Mouse (Mus musculus) hindbrain, embryonic 13.5 days (tissue): ENCODE data around the gene Stx1a. TPM values are rescaled to one million over a fixed set of nuclear protein-coding genes. Genes with fewer than 3 reads are reported as not detected.
"Not testable (repeated sequence)": the region's sequence is repeated elsewhere in the genome, so short reads cannot be mapped to it uniquely, and the experiment has no call there.

Experiments
- ATAC-seq: fragments of 200-750 bp; cut with Nextera tagmentation; 2 replicates; pipeline ENCODE4 v1.8.0; 2017; ENCODE audit warnings: moderate TSS enrichment; ENCODE audit not compliant: low FRiP score
- H3K27ac ChIP-seq: fragments of 300-500 bp; sonication (generic); 2 replicates; pipeline ENCODE4 v1.5.1; 2015; ENCODE audit warnings: inconsistent platforms, mild to moderate bottlenecking, moderate library complexity
- H3K27me3 ChIP-seq: fragments of 300-500 bp; sonication (generic); 2 replicates; pipeline ENCODE4 v1.6.1; 2015; ENCODE audit warnings: mild to moderate bottlenecking, inconsistent platforms
- H3K36me3 ChIP-seq: fragments of 300-500 bp; sonication (generic); 2 replicates; pipeline ENCODE4 v1.6.1; 2015; ENCODE audit warnings: mild to moderate bottlenecking, inconsistent platforms
- H3K4me1 ChIP-seq: fragments of 300-500 bp; sonication (generic); replicated peaks from 2 replicates; pipeline ENCODE4 v1.6.1; 2015; ENCODE audit warnings: inconsistent platforms
- H3K4me2 ChIP-seq: fragments of 300-500 bp; sonication (generic); 2 replicates; pipeline ENCODE4 v1.6.1; 2015; ENCODE audit warnings: inconsistent platforms, mild to moderate bottlenecking, moderate library complexity
- H3K4me3 ChIP-seq: fragments of 300-500 bp; sonication (generic); 2 replicates; pipeline ENCODE4 v1.5.1; 2015; ENCODE audit warnings: mild to moderate bottlenecking, inconsistent platforms
- H3K9ac ChIP-seq: fragments of 300-500 bp; sonication (generic); 2 replicates; pipeline ENCODE4 v1.6.1; 2015; ENCODE audit warnings: mild to moderate bottlenecking, inconsistent platforms
- H3K9me3 ChIP-seq: fragments of 300-500 bp; sonication (generic); 2 replicates; pipeline ENCODE4 v1.6.1; 2016; ENCODE audit warnings: inconsistent platforms
- WGBS: fragments of 180-500 bp; shearing (Covaris S2); methylation state at CpG from one replicate; pipeline ENCODE4 v1.1.7; 2015; 5-methylcytosine and 5-hydroxymethylcytosine counted together
- polyA plus RNA-seq: library from polyadenylated mRNA; unstranded; fragments of >200 nt; fragmentation: Nextera tagmentation; extraction: Ambion mirVana; gene quantifications from 2 replicates; pipeline ENCODE4 v1.2.1, GENCODE M21; 2015

The Stx1a gene
- polyA plus RNA-seq, 1 experiment from 2014 or later = 78.9 TPM

DNA sequence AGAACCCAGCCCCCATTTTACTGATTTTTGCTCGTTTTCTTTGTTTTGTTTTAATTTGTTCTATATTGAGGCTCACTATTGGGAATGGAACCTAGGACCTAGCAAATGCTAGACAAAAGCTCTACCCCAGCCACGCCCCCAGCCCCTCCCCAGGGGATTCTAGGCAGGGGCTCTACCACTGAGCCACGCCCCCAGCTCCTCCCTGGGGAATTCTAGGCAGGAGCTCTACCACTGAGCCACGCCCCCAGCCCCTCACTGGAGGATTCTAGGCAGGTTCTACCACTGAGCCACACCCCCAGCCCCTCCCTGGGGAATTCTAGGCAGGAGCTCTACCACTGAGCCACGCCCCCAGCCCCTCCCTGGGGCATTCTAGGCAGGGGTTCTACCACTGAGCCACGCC lies 26.0 kb downstream of the Stx1a start:
- not testable (repeated sequence) for H3K4me1 ChIP-seq, ATAC-seq, H3K27ac ChIP-seq, H3K4me2 ChIP-seq, H3K4me3 ChIP-seq, H3K27me3 ChIP-seq, H3K9me3 ChIP-seq, H3K9ac ChIP-seq
- 91% methylated on average over 6 of the region's 6 CpGs for WGBS
- H3K36me3 ChIP-seq = peaks cover 71% of the 10 kb centered on the region

DNA sequence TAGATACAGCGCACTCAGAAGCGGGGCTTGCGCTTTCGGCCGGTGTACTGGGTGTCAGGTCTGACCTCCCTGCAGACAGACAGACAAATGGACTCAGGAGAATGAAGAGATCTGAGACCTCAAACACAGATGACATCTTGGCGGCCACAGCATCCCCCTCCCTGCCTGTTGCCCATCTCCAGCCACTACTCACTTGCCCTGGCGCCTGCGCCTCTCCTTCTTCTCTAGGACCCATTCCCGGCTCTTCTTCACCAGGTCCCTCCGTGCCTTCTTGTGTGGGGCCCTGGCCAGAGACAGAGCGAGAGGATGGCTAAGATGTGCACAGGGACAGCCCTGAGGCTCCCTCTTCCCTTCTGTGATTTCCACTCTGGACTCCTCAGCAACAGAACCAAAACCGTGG lies 30.1 kb downstream of the Stx1a start:
- H3K36me3 ChIP-seq = peaks cover 90% of the 10 kb centered on the region
- H3K27me3 ChIP-seq = no peaks in the 10 kb centered on the region
- H3K27ac ChIP-seq = no peak overlapping the region
- H3K4me2 ChIP-seq = no peak overlapping the region
- whole genome bisulfite sequencing = 93% methylated on average over 12 of the region's 12 CpGs
- no peaks in the 10 kb centered on the region for H3K9me3 ChIP-seq
- ATAC-seq = no peak
- H3K4me1 ChIP-seq = no peaks in the 10 kb centered on the region
- H3K9ac ChIP-seq = no peak overlapping the region
- no peak overlapping the region for H3K4me3 ChIP-seq

DNA sequence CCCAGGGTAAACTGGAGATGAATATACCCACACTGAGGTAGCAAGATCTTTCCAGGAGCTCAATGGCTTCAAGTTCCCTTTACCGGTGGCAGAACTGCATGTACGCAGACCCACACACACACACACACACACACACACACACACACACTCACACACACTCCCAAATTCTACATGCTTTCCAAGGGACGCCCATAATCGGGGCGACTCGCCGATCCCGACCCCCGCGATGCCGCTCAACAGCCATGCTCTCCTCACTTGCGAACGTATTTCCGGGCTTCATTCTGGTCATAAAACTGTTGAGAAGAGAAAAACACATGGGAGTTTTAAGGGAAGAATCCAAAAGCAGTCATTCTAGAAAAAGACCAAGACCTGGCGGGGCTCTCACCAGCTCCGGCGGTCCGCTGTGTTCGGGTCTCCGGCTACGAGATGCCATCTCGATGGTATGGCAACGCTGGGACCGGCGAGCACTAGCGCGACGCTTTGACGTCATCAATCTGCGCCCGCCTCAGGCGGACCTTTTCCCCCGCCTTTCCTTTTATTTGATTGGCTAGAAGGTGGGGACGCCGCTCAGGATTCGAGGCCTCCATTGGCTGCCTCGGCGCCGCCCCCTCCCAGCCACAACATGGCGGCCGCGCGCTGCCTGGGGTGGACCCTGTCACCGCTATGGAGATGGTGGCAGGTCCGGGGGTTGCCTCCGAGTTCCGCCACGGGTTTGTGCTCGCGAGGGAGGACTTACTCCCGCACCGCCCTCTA lies 40.5 kb downstream of the Stx1a start, which contains the start of gene Dnajc30:
TSS of gene Dnajc30 (plus strand) at position 574 of the 753 bp plus-strand sequence.
- peak within 1 kb of the TSS; percentile 97 for H3K4me3 ChIP-seq
- no peaks in the 10 kb centered on the region for H3K27me3 ChIP-seq
- peak within 1 kb of the TSS; percentile 90 for H3K9ac ChIP-seq
- H3K36me3 ChIP-seq = peaks cover 59% of the 10 kb centered on the region
- peak within 1 kb of the TSS; percentile 97 for H3K4me2 ChIP-seq
- under 1% methylated on average over 52 of the region's 52 CpGs for WGBS
- peak; percentile 97 for ATAC-seq
- H3K4me1 ChIP-seq = peaks cover 26% of the 10 kb centered on the region
- no peaks in the 10 kb centered on the region for H3K9me3 ChIP-seq
- H3K27ac ChIP-seq = peak within 1 kb of the TSS; percentile 79

DNA sequence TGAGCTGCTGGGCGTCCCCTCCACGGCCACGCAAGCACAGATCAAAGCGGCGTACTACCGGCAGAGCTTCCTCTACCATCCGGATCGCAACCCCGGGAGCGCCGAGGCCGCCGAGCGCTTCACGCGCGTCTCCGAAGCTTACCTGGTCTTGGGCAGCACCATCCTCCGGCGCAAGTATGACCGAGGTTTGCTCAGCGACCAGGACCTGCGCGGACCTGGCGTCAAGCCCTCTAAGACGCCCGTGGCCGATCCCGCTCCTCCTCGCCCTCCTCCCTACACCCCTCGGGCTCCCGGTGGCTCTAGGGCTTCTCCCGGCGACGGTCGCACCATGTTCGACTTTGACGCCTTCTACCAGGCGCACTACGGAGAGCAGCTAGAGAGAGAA lies 41.1 kb downstream of the Stx1a start:
- H3K4me2 ChIP-seq = peak overlapping the region; percentile 97
- H3K27me3 ChIP-seq = no peaks in the 10 kb centered on the region
- ATAC-seq = no peak; the same call in none of the 2 replicates
- H3K4me3 ChIP-seq = peak overlapping the region; percentile 97
- 0% methylated on average over 39 of the region's 40 CpGs for WGBS
- H3K9me3 ChIP-seq = no peaks in the 10 kb centered on the region
- peaks cover 53% of the 10 kb centered on the region for H3K36me3 ChIP-seq
- H3K9ac ChIP-seq = peak overlapping the region; percentile 90
- peak overlapping the region; percentile 79 for H3K27ac ChIP-seq
- H3K4me1 ChIP-seq = peaks cover 26% of the 10 kb centered on the region

DNA sequence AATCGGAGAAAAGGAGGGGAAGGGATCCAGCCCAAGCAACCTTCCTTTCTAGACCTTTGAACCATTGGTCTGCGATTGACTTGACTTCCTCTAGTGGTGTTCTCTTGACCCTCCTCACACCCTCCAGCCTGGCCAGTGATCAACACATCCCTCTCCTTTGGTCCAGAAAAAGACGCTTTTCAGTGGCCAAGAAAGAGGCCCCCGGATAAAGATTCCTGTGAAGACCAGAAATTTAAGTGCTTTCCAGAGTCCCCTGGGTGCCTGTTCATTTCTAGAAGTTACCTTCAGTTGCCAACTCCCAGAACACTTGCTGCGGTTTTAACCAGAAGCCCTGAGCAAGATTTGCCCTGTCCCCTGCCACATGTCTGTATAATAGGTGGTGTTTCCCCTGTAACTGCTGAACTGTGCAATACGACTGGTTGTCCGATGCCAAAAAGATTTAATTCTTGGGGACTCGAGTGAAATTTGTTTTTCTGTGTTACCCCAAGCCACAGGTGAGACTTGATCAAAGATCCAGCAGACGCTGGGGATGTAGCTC lies 41.7 kb downstream of the Stx1a start, which contains the start of gene Bud23:
TSS of gene Bud23 (minus strand) at position 51 of the 538 bp plus-strand sequence.
- Histone ChIP-seq H3K27ac (peak within 1 kb of the TSS; percentile 79), H3K4me1 (peaks cover 26% of the 10 kb centered on the region), H3K36me3 (peaks cover 48% of the 10 kb centered on the region), H3K9ac (peak within 1 kb of the TSS; percentile 90), H3K4me2 (peak within 1 kb of the TSS; percentile 97), H3K4me3 (peak within 1 kb of the TSS; percentile 97)
- ATAC-seq, H3K27me3 ChIP-seq, H3K9me3 ChIP-seq: not testable (repeated sequence)
- 78% methylated on average over 9 of the region's 9 CpGs for WGBS

DNA sequence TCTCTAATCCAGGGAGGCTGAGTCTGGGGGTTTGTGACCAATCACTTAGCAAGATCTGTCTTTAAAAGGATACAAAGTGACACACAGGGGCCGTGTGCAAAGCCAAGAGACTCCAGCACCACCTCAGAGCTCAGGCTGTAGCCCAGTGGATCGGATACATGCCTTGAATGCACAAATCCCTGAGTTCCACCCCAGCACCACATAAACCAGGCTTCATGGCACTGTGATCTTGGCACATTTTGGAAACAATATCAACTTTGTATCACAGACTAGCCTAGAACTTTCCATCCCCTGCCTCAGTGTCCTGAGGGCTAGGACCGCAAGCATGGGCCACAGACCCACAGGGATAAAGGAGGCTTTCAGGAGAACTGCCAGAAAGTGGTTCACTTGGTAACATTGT lies 42.7 kb downstream of the Stx1a start:
- H3K27ac ChIP-seq = no peak overlapping the region
- peaks cover 26% of the 10 kb centered on the region for H3K4me1 ChIP-seq
- peaks cover 38% of the 10 kb centered on the region for H3K36me3 ChIP-seq
- ATAC-seq = no peak
- H3K4me3 ChIP-seq = no peak overlapping the region
- no peaks in the 10 kb centered on the region for H3K9me3 ChIP-seq
- H3K4me2 ChIP-seq = peak overlapping the region; percentile 97; the same call in 1 of the 2 replicates
- H3K9ac ChIP-seq = 0 out of 2 replicates have a peak overlapping the region, but pooled peaks have one; percentile 8
- WGBS = 94% methylated on average over 3 of the region's 3 CpGs
- no peaks in the 10 kb centered on the region for H3K27me3 ChIP-seq

DNA sequence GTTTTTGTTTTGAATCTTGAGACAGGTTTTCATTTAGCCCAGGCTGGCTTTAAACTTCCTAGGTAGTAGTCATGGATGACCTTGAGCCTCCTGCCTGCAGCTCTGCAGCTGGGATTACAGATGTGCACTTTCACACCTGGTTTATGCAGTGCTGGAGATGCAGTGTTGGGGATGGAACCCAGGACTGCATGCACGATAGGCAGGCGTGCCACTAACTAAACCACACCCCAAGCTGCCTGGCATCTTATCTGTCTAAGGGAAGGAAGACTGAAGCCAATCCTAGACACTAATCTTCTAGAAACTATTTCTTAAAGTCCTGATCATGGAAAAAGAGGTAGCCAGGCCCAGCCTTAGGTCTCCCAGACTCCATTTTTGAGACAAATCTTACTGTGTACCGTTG lies 47.2 kb downstream of the Stx1a start:
- no peaks in the 10 kb centered on the region for H3K27me3 ChIP-seq
- H3K9me3 ChIP-seq = no peaks in the 10 kb centered on the region
- 94% methylated on average over 3 of the region's 3 CpGs for WGBS
- peaks cover 66% of the 10 kb centered on the region for H3K36me3 ChIP-seq
- no peak for ATAC-seq
- H3K9ac ChIP-seq = no peak overlapping the region
- H3K4me2 ChIP-seq = no peak overlapping the region
- peaks cover 25% of the 10 kb centered on the region for H3K4me1 ChIP-seq
- no peak overlapping the region for H3K4me3 ChIP-seq
- H3K27ac ChIP-seq = no peak overlapping the region

DNA sequence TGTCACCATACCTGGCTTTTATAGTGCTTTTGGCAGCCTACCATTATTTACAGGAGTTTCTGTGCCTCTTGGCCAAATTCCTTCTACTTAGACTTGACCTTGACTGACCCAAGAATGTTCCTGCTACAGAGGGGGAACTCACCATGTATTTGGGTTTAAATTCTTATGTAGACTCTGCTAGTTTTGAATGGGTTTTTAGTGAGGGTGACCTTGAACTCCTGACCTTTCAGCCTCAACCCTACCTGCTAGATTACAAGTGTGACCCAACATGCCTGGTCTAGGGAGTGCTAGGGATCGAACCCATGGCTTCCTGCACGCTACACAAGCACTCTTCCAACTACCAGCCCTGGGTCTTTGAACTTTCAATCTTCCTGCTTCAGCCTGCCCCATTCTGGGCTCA lies 48.8 kb downstream of the Stx1a start:
- H3K4me3 ChIP-seq = no peak overlapping the region
- H3K36me3 ChIP-seq = peaks cover 59% of the 10 kb centered on the region
- 97% methylated on average over 2 of the region's 2 CpGs for WGBS
- peaks cover 30% of the 10 kb centered on the region for H3K4me1 ChIP-seq
- H3K9me3 ChIP-seq = no peaks in the 10 kb centered on the region
- no peak overlapping the region for H3K27ac ChIP-seq
- H3K4me2 ChIP-seq = no peak overlapping the region
- no peak overlapping the region for H3K9ac ChIP-seq
- no peak for ATAC-seq
- no peaks in the 10 kb centered on the region for H3K27me3 ChIP-seq

DNA sequence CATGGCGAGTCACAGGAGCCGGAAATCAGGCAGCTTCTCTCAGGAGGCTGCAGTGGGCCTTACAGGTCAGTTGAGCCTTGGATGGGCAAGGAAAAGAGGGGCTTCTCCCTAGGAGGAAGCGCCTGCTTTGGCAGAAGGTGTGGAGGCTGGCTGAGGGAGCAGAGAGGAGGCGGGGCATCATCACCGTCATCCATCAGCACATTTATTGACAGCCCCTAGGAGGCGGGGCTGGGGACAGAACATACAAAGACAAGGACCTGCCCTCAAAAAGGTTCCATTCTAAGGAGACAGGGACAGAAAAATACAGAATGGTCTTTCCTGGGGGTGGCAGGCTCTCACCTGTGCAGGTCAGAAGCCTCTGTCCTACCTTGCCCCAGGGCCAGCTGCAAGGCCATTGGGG lies 49.4 kb downstream of the Stx1a start:
- Histone ChIP-seq H3K9me3 (no peaks in the 10 kb centered on the region), H3K4me1 (peaks cover 32% of the 10 kb centered on the region), H3K27me3 (no peaks in the 10 kb centered on the region), H3K36me3 (peaks cover 53% of the 10 kb centered on the region), H3K4me3 (no peak overlapping the region), H3K27ac (no peak overlapping the region), H3K4me2 (no peak overlapping the region), H3K9ac (no peak overlapping the region)
- WGBS = 60% methylated on average over 6 of the region's 6 CpGs
- no peak for ATAC-seq

DNA sequence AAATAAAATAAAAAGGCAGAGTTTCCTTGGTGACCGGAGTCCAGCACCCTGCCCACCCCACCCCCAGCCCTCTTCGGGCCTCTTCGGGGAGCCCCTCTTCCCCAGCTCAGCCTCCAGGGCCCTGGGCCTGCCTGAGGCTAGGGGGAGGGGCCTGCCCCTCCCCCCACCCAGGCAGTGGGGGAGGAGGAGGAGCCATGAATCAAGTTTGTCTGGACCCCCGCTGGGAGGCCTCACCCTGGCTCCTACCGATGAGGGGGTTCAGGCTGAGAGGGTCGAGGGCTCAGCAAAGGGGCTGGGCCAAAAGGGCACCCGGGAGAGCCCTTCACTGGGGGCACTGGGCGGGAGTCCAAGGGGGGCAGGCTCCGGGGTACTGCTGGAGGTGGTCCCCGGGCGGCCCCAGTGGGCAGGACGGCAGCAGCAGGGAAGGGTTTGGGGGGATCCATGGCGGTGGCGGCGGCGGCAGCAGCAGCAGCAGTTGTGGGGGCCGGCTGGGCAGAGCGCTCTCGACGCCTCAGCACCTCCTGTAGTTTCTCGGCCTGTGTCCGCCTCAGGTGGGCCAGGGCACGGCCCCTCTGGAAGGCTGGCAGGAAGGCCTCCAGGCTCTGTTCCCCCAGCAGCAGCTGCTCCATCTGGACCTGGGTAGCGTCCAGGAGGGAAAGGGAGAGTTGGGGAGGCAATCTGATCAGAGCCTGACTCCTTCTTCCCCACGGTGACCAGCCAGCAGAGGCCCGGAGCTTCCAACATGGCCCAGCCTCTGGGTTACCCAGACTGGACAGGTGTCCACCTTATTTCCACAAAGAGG lies 50.3 kb downstream of the Stx1a start:
- no peaks in the 10 kb centered on the region for H3K9me3 ChIP-seq
- H3K27ac ChIP-seq = no peak overlapping the region
- 23% methylated on average over 23 of the region's 26 CpGs for WGBS
- H3K27me3 ChIP-seq = no peaks in the 10 kb centered on the region
- H3K9ac ChIP-seq = peak overlapping the region; percentile 43
- peaks cover 44% of the 10 kb centered on the region for H3K36me3 ChIP-seq
- H3K4me1 ChIP-seq = peaks cover 34% of the 10 kb centered on the region
- ATAC-seq = no peak
- H3K4me3 ChIP-seq = no peak overlapping the region
- H3K4me2 ChIP-seq = no peak overlapping the region

DNA sequence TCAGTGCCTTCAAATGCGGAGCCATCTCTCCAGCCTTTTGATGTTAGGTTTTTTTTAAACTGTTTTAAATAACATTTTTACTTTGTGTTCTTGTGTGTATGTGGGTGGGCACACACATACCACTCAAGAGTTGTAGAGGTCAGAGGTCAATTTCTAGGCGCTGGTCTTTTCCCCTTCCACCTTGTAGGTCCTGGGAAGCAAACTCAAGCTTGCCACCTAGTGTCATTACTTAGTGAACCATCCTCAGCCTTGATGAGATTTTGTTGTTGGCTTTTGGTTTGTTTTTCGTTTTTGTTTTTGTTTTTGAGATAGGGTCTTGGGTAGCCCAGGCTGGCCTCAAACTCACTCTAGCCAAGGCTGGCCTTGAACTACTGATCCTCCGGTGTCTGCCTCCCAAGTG lies 52.4 kb downstream of the Stx1a start:
- Histone ChIP-seq H3K4me3 (no peak overlapping the region), H3K9me3 (no peaks in the 10 kb centered on the region), H3K36me3 (peaks cover 44% of the 10 kb centered on the region), H3K4me1 (peaks cover 35% of the 10 kb centered on the region), H3K4me2 (no peak overlapping the region), H3K27me3 (peaks cover 10% of the 10 kb centered on the region; the same call in 1 of the 2 replicates), H3K27ac (no peak overlapping the region), H3K9ac (no peak overlapping the region)
- no peak for ATAC-seq
- WGBS = 68% methylated on average over 4 of the region's 4 CpGs

DNA sequence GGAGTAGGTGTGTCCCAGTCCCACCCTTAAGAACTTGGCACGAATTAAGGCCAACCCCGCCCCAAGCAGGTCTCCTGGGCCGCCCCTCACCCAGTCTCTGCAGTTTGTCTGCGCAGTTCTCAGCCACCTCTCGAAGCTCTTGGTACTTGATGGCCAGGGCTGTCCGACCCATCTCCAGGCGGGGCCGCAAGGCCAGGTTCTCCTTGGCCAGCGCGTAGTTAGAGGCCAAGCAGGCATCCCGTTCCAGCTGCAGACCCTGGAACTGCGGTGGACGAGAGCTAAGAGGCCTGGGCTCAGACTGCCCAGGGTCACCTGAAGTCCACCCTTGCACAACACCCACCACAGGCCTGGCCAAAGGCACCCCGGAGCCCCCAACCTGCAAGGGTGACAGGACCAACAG lies 53.1 kb downstream of the Stx1a start:
- Histone ChIP-seq H3K9ac (peak overlapping the region; percentile 100), H3K27ac (peak overlapping the region; percentile 23; the same call in 1 of the 2 replicates), H3K4me1 (peaks cover 35% of the 10 kb centered on the region), H3K27me3 (peaks cover 10% of the 10 kb centered on the region; the same call in 1 of the 2 replicates), H3K36me3 (peaks cover 44% of the 10 kb centered on the region), H3K4me2 (peak overlapping the region; percentile 73), H3K9me3 (no peaks in the 10 kb centered on the region), H3K4me3 (peak overlapping the region; percentile 99)
- no peak for ATAC-seq
- 89% methylated on average over 14 of the region's 14 CpGs for WGBS
